Mouse (Mus musculus) myocyte (in vitro differentiated cells): ENCODE results near the gene Lrrc41.

Experiments used
- MAX ChIP-seq: IDR thresholded peaks from one replicate; pipeline ENCODE4 v1.6.1; 2011; ENCODE audit warnings: low read depth, mild to moderate bottlenecking, control low read depth
- MYOD1 ChIP-seq, 3 experiments: IDR thresholded peaks; one replicate each; pipeline ENCODE4 v1.6.1; 2011; ENCODE audit warnings: control low read depth in 2 of 3, low read depth in 2 of 3, mild to moderate bottlenecking in 2 of 3, moderate library complexity in 1 of 3; ENCODE audit not compliant: insufficient read length in 2 of 3, control insufficient read depth in 1 of 3

DNA sequence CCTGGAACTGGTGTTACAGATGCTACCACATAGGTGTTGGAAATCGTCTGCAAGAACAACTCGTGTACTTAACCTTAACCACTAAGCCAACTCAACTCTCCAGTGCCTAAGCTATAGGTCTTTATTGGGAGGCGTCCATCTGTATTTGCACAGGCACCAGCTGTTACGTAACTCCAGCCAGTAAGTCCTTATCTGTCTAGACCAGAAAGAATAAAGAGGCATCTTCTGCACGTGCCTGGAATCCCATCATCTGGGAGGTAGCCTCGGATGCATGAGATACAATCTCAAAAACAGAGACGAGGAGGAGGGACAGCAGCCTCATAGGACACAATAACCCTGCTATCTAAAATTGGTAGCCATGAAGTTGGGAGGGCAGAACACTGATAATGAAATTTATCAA, 25.9 kb downstream of the Lrrc41 start:
- no peak for TF ChIP-seq MYOD1 (IDR thresholded peaks at IDR 0.05; ENCODE audit: control insufficient read depth in 1 of 3, insufficient read length in 2 of 3, low read depth in 2 of 3)
- TF ChIP-seq MAX = no peak
